Mouse (Mus musculus): ENCODE measurements around the gene En1.

Gene En1

DNA sequence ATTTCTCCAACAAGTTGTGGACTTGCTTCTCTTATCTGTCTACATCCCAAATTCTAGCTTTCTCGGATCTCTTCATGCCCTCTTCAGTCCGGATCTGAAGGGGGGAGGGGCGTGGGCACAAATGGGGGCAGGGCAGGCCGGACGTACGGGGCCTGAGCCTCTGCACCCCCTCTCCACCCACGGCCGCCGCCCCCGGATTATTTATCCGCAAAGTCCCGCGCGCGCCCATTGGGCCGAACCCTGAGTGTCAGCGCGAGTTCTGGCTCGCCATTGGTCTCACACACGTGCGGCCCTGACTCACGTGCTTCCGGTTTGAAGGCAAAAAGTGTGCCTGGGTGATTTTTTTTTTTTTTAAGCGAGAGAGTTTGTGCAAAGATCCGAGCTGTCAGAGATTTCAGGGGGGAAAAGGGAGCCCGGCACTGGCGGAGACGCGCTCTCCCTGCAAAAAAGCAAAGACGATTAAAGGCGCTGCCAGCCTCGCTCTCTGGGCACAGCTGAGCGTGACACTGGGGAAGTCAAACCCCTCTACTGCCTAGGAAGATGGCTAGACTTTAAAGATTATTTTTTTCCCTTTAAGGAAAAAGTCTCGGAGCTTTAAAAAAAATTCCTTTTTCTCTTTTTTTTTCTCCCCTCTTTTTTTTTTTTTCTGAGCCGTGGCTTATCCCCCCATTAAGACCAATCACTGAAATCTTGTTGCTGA, at the start of gene En1:
Gene En1, plus strand, starts transcription at position 388 of the 700 bp plus-strand sequence.
- peak; percentile 70 for DNase-seq (ENCODE audit: extremely low spot score)

DNA sequence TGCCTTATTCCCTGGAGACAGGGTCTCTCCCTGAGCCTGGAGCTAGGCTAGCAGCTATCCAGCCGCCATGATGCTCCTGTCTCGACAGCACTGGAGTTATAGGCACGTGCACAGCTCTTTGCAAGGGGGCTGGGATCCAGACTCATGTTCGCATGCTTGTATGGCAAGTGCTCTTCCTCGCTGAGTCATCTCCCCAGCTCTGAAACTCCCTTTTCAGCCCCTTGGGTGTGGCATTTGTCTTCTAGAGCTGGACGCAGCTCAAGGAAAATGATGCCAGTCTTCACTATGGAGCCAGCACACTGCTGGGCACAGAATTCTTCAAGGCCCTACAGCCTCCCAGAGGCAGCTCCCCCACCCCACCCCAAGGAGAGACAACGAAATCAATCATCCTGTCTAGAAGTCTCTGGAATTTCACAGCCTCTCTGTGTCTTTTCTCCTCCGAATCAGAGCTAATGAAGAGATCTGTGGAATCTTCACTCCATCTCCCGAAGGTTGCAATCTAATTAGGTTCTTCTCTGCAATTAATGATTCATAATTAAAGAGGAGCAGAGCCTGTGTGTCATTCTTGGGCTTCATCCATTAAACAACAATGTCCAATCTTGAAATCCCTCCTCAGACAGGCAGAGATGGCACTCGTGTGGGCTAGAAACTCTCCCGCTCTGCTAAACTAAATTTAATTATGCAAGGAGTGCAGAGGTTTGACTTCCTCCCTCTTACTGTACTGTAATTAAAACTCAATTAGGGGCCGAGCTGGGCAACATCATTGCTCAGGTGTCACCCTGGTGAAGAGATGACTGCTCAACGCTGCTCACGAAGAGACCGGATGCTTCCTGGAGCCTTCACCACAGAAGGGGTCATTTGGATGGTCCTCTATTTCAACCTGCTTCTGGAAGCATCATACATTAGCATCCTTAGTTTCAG, 45.0 kb upstream of the En1 start:
- DNase-seq (ENCODE audit: extremely low spot score): no peak

DNA sequence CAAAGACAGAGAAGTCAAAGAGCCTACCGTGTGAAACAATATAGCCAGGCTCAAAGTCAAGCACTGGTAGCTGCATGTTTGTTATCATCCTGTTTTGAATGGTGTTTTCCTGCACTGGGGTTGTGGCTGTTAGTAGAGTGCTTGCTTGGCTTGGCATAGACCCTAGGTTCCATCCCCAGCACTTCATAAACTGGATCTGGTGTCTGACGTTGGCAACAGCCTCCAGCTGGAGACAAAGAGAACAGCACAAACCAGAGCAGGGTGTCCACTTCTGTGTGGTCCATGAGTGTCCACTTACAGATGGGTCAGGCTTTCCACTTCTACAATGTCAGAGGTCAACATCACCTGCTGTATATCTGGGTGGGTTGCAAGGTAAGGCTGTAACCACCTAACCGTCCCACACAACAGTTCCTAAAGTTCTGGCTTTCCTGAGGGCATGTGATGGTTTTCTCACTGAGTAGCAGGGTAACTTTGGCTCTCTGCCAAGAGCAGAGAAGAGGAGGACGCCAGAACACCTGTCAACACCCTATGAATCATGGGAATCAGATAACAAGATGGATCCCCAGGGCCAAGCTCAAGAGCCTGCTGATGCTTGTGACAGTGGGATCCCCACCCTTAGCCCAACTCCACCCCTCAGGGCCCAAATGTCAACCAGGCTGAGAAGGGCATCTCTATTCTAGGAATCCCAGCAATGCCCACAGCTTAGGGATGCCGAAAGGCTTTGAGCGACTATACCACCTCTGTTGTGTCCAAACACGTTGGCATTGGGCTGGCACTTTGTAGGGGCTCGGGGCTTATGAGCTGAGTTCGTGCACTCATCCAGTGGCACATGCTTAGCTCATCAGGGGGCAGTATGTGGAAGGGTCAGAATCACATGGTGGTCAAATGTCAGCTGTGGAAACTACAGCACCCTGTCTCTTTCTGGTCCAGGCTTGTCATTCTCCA, 43.6 kb upstream of the En1 start:
- no peak for DNase-seq (ENCODE audit: extremely low spot score)

DNA sequence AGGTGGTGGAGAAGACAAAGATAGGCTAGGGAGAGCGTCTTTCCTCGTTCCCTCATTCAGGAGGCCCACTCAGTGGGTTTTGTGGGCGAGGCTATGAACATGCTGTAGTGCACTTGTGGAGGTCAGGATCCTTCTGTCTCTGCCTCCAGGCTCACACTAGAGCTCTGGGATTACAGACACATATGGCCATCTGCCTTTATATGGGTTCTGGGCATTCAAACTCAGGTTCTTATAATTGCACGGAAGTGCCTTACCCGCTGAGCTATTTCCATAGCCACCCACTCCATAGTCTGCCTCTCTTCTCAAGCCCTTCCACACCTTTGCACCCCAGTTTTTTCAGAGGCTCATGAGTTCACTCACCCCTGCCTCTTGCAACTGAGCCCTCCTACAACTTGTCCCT, 42.3 kb upstream of the En1 start:
- no peak for DNase-seq (ENCODE audit: extremely low spot score)

DNA sequence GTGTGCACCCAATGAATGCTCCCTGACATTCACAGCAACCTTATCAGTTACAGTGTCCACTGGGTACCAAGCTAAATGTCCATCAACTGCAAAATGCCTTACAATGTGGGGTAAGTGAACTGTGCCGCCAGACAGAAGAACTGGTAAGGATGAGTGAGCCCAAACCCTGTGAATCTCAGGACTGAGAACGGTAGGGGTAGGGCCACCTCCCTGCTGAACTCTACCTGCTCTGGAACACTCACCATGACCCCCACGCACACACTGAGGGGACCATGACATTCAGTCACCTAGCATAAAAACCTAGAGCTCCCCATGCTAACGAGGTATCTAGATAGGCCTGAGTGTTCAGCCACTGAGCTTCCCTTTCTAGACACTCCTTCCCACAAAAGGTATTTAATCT, 20.9 kb upstream of the En1 start:
- no peak for DNase-seq (ENCODE audit: extremely low spot score)

DNA sequence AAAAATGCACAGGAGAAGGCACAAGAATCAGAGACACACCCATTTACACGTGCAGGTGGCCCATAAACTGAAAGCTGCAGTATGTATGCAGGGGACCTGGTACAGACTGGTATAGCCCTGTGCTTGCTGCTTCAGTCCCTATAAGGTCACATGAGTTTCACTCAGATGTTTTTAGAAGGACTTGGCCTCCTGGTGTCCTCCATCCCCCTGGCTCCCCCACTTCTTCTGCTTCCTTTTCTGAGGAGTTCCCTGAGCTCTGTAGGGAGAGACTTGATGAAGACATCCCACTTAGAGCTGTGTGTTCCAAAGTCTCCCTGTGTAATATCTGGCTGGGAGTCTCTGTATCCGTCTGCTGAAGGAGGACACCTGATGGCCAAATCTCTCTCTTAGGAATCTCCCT, 16.7 kb upstream of the En1 start:
- no peak for DNase-seq (ENCODE audit: extremely low spot score)

DNA sequence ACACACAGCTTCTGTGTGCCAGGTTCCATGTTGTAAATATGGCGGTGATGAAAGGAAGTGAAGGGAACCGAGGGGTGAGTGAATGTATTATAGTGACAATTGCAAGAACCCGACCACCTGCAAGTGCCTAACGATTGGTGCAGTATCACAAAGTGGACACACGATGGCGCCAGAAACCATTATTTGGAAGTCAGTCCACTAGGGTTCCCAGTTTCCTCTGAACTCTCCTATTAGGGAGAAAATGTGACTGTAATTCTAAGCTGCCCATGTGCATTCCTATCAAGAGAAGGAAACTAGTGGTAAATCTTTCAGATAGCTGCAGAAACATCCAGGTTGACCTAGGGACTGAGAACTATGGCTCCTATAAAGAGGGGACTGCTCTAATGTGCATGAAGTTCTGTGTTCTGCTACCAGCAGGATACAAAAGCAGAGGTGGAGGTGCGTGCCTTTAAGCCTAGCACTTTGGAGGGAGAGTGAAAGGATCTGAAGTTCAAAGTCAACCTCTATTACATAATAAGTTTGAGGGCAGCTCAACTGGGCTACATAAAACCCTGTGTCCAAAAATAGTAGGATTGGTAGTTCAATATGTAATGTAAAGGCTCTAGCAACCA, 15.6 kb upstream of the En1 start:
- peak; percentile 70 for DNase-seq (ENCODE audit: extremely low spot score)

DNA sequence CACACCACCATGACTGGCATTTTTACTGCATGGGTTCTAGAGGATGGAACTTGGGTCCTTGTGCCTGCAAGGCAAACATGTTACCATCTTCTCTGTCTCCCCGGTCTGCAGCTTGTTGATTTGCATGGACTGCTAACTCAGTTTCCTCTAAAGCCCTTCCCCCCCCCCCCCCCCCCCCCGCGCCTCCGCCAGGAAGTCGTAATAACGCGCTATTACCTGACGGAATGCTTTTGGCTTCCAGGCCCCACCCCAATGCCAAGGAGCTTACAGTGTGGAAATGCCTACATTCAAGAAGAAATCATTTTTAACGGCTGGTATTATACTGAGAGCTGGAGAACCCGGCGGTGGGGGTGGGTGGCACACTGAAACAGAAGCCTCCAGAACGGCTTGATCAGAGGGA, 14.8 kb upstream of the En1 start:
- DNase-seq (ENCODE audit: extremely low spot score): no peak

DNA sequence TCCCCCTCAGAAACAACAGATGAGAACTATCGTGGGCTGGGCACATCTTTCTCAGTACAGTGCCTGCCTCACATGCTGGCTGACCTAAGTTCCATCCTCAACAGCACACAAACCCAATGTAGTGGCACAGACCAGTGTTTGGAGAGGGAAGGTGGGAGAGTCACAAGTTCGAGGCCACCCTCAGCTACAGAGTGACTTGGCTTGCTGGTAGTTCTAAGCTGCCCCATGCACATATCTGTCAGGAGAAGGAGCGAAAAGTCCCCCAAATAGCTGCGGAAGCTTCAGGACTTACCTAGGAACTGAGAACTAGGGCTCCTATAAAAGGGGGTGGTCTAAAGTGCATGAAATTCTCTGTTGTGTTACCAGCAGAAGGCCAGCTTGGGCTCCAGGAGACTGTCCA, 14.3 kb upstream of the En1 start:
- no peak for DNase-seq (ENCODE audit: extremely low spot score)

DNA sequence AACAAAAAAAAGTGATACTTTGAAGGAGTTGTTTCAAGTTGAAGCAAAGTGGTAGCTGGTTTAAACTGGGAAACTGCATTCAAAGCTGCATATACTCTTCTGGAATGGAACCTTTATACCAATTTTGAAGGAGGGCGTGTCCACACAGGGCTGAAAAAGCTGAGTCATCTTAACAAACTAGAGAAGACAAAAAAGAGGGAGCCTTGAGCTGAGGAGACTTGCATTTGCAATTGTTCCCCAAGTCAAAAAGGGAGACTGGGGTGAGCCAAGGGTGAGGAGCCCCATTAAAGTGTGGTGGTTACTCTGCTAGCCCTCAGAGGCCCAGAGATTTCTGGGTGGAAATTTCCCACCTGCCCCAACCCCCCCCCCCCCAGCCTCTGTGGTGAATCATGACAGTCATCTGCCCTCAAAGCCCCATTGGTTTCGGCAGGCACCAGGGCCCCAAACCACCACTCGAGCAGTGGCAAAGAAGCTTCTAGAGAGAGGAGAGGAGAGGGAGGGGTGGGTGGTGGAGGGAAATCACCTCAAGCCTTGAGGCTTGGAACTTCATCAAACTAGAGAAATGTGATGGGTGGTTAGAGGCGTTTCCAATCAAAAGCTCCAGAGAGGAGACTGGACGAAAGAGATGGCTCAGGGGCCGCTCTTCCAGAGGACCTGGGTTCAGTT, 13.7 kb upstream of the En1 start:
- no peak for DNase-seq (ENCODE audit: extremely low spot score)

DNA sequence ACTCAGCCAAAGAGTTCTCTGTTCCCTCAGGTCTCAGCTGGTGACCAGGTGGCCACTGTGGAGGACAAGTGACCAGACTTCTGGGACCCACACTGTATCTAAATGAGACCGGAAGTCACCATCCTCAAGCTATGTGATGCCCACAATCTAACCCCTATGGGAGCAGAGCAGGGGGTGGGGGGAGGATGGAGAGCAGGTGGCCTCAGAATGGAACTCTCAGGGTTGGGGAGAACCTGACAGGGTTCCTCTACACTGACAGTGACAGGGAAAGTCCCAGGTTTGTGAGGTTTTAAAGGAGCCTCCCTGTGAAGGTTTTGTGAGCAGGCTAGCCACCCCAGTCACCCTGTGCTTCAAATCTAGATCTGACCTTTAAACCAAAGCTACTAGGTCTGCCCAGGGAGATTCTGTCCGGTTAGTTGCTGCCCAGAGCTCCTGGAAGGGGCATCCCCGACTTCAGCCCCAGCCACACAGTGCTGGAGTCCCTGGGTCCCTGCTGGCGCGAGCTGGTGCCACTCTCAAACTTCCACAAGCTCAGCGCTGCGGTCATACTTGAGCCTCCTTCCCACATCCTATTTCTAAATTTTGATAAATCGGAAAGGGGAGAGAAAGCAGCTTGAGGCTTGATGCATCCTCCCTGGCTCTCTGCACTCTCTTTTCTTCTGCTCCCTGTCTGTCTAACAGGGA, 8.8 kb upstream of the En1 start:
- no peak for DNase-seq (ENCODE audit: extremely low spot score)

DNA sequence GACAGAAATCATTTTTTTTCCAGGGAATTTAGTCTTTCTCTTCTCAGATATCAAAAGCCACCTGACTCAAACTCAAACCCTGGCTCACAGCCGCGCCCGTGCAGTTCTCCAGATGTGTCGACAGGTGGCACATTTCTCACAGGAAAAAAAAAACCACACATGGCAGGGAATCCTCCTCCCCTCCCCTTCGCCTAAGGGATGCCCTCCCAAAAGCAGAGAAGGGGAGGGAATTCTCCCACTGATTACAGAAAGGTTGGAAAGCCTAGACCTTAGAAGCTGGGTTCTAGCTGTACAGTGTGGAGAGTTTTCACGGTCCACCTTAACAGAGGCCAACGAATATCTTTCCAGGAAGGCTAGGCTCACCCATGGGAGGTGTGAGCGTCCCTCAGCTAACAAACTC, 7.6 kb upstream of the En1 start:
- DNase-seq (ENCODE audit: extremely low spot score): peak; percentile 63

DNA sequence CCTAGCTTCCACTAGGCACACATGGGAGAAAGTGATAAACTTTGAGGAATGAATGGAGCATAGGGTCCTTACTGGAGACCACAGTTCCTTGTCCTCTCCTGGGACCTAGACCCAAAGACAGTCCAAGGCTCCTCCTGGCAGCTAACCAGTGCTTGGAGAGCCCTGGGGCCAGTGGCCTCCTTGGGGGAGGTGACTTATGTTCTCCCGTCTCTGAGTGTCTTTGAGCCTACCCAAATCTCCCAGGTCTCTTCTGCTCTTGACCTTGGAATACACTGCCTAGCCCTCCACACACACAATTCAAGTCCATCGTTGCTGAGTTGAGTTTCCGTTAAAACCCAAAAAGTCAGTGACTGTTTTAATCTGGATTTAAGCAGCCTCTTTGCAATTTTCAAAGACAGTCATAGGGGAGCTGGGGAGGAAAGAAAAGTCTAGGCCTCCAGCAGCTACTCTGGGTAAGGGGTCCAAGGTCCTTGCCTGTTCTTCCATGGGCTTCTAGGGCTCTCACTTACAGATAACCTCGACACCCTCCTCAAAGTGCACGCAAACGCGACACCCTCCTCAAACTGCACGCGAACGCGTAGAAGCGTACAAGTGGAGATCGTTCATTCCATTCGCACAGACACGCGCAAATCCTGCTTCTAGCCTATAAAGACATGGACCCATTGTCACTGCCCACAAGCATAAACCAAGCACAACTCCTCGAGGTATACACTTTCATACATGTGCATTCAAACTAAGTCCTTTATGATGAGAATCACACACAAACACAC, 6.6 kb upstream of the En1 start:
- no peak for DNase-seq (ENCODE audit: extremely low spot score)

DNA sequence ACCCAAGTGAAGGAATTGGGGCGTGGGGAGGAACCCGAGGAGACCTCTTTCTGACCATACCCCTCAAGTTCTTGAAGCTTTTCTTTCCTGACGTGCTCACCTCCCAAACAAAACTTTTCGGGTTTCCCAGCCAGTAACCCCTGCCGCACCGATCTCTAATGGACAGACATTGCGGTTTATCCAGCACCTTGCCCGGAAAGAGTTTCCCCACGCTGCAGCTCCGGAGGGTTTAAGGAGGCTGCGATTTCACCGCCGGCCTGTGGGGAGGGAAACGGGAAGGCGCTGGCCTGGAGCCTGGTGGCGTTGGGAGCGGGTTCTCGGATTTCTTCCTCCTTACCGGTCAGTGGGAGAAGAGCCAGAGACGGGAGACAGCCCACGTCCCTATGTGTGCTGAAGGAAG, 5.9 kb upstream of the En1 start:
- peak; percentile 66 for DNase-seq (ENCODE audit: extremely low spot score)

DNA sequence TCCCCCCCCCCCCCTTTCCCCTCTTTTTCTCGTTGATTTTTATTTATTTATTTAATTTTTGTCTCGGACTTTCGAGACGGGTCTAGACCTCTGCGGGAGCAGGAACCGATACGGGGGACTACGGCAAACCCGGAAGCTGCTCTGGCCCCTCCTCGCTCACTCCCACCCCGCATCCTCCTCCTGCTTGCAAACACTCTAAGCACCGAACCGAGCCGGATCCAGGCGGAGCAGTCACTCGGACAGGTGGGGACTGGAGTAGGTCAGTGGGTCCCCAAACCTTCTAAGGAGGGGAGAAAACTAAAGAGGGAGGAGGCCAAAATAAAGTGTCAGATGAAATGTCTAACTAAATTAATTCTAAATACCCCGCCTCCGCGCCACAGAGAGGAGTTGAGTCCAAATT, 5.4 kb upstream of the En1 start:
- peak; percentile 42 for DNase-seq (ENCODE audit: extremely low spot score)

DNA sequence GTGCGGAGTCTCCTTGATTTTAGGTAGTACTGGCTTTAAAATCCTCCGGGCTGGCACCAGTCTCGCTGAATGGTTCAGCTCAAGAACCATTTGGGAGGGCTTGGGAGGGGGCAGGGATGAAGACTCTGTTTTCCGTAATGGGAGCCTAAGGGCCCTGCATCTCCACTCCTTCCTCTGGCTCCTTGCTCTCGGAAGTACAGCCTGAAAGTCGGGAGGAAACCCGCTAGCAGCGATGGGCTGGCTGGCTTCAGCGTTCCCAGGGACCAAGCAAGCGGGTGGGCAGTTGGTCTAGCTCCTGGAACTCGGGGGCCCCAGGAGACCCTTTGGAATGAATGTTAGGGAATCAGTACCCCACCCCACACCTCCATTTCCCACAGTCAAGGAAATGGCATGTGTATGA, 4.9 kb upstream of the En1 start:
- DNase-seq (ENCODE audit: extremely low spot score): peak; percentile 37

DNA sequence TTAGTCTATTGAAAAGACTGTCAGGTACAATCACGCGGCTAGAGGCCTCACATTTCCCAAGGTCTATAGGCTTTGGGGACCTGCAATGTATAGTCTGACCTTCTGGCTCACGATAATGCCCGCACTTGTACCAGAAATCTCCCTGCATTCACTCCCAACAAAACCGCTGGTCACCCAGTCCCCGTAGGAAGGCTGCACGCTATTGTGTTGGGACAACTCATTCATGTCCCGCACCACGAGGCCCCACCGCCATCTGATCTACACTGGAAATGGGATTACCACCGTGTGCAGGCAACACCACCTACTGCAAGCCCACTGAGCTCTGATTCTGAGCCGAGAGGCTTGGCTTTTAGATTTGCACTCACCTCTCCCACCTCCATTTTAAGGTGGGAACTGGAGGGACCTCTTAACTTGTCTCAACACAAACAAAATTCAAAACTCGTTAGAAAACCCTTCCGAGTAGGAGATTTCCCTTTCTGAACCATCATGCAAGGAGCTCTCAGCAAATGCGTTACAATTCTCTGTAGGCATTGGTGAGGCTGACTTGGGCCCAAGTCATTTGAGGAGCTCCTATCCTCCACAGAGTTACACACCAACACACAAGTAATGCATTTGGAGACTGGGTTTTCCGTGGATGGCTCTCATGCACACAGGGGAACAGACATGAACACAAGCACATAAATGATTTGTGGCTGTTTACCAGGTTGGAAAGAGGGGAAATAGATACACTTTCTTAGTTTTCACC, 3.9 kb upstream of the En1 start:
- DNase-seq (ENCODE audit: extremely low spot score): no peak

DNA sequence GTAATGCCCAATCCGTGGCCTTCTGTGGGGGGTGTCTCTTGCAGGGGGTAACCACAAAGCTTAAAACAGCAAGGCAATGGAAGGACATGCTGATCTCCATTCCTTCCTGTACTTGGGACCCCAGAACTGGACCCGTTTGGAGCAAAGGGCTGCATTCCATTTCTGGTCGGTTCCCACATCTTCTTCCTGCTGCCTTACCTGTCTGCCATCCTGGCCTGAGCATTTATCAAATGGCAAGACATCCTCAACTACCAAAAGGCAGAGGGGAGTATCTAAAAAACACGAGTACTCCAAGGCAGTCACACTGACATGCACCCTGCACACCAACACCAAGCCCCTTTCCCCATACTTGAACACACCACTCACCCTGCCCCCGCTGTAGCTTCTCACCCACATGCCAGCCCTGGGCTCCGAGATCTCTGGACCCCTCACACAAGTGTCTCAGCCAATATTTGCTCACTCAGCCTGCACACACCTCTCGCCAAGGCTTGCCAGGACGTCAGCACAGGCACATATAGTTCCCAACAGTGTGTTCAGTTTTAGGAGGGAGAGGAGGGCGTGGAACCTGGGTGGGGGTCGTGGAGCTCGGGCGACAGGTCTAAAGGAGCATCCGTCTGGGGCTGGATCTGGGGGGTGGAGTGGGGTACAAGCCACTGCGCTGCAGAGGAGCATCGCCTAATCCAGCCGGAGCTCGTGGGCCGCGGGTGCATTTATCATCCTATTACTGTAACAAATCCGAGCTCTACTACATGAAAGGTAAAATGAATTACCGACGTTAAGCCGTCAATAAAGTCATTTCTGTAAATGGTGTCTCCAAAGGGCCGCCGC, 2.7 kb upstream of the En1 start:
- DNase-seq (ENCODE audit: extremely low spot score): peak; percentile 39

Measured in embryo, embryonic 9.5 days (tissue).